Comparison of ENCODE assay signal across 21 mouse cellular contexts in the genomic region with DNA sequence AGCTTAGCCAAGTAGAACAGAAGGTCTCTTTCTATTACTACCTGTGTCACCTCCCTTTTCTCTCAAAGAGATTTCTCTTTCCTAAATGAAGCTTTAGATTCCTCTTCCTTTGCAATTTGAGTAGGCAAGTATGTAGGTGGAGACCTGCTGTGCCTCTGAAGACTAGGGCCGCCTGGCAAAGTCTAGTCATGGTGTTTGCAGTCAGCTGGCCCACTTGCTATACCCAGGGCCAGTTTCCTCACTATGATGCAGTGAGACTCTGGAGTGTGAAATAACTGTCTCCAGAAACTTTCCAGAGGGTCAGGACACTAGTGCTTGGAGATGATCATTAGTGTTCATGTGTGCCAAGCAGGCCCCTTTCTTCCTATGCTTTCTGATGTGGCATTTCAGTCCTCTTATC. TPM values are rescaled to one million over a fixed set of nuclear protein-coding genes. Genes with fewer than 3 reads are reported as not detected.
A peak's percentile ranks its signal among the peaks of the same experiment; 100 is the strongest.
DNase-seq lines count a peak whose midpoint lies in the region; ATAC-seq and TF ChIP-seq lines count a peak whose summit lies in the region.
"Had no signal": no experiment of that assay in that cellular context is flagged by ENCODE, and none has a peak within 500 bp of the region (broad histone marks: within the 10 kb centered on the region; RNA-seq: fewer than 3 reads in every experiment).

No protein-coding gene starts in this region.

- no peak for DNase-seq in frontal cortex, postnatal 10 days (ENCODE audit: low spot score in 2 of 2)
- peak; percentile 34 for DNase-seq in layer of hippocampus, adult 9-11 months
- DNase-seq in layer of hippocampus, postnatal 25 days (ENCODE audit: extremely low spot score in 1 of 2, low spot score in 1 of 2): no peak
- DNase-seq in left cerebral cortex, adult 9 months (ENCODE audit: low spot score in 2 of 2): peak; percentile 32
- no peak for DNase-seq in left cerebral cortex, adult 2 months (ENCODE audit: extremely low spot score in 1 of 2, low spot score in 2 of 2)
- DNase-seq in brain, adult 2 months (ENCODE audit: low read depth, low spot score): peak; percentile 73
- DNase-seq: adrenal gland, adult 8-10 months; adrenal gland, postnatal 25 days; cerebellum, adult 18-20 months; cerebellum, adult 9-10 months; cerebellum, postnatal 14 days; gastrocnemius, postnatal 25 days; heart, postnatal 36 days had no signal

- no peak overlapping the region for H3K27ac ChIP-seq in left cerebral cortex, adult 2 months
- H3K27ac ChIP-seq: forebrain, embryonic 10.5 days; forebrain, embryonic 13.5 days; hindbrain, embryonic 10.5 days; hindbrain, embryonic 13.5 days had no signal

- no peak overlapping the region for H3K4me3 ChIP-seq in left cerebral cortex, adult 2 months
- H3K4me3 ChIP-seq: forebrain, embryonic 10.5 days; forebrain, embryonic 13.5 days; hindbrain, embryonic 10.5 days; hindbrain, embryonic 13.5 days had no signal

- TF ChIP-seq CTCF in left cerebral cortex, adult 2 months (IDR thresholded peaks at IDR 0.05): no peak

- intact Hi-C loops in left cerebral cortex, adult 2 months (cut with DNase I): no loop called here

- ATAC-seq in frontal cortex, adult (ENCODE audit: low TSS enrichment): peak; percentile 88
- ATAC-seq: activated CD4-positive, CD25-positive, alpha-beta regulatory T cell, adult 4 months; forebrain, embryonic 13.5 days; forebrain, embryonic 16.5 days; hindbrain, embryonic 16.5 days had no signal

RNA-seq across cellular contexts. Expression of gene Mprip, which starts 36.5 kb away (rescaled TPM):
- 100 to 1,000 TPM; 267 to 302 TPM for total RNA-seq in layer of hippocampus, postnatal 25 days (2021)
- total RNA-seq in left cerebral cortex, adult 2 months (2021): 100 to 1,000 TPM; 297 to 299 TPM

Comparison
In these comparisons a context has a peak if more than half of its experiments do, and no peak if none do; other contexts are left out.
1. DNase-seq: peak in layer of hippocampus, adult 9-11 months (single experiment), left cerebral cortex, adult 9 months (2 of 2) and brain, adult 2 months (single experiment); none in frontal cortex, postnatal 10 days (0 of 2), layer of hippocampus, postnatal 25 days (0 of 2) and left cerebral cortex, adult 2 months (0 of 2).